In genomic region chr2:178098021-178098420, GRCm38 (mm10) we compare ENCODE assay signal across 9 mouse cellular contexts. TPM values are rescaled to one million over a fixed set of nuclear protein-coding genes. Genes with fewer than 3 reads are reported as not detected.
DNase-seq lines count a peak whose midpoint lies in the region; ATAC-seq and TF ChIP-seq lines count a peak whose summit lies in the region.
"Had no signal": no experiment of that assay in that cellular context is flagged by ENCODE, and none has a peak within 500 bp of the region (broad histone marks: within the 10 kb centered on the region; RNA-seq: fewer than 3 reads in every experiment).

No protein-coding gene starts in this region.

- DNase-seq in gastrocnemius, adult 2 months = peak; percentile 48
- DNase-seq in gastrocnemius, postnatal 14 days = no peak
- DNase-seq in B cell, adult 2 months = peak; percentile 55 to 57
- DNase-seq in adrenal gland, postnatal 36 days = peak; percentile 50 to 54
- peak; percentile 50 for DNase-seq in layer of hippocampus, adult 9-11 months
- DNase-seq in thymus, postnatal 4 days = peak; percentile 75

- peak; percentile 70 for TF ChIP-seq CTCF in gastrocnemius, adult 2 months (IDR thresholded peaks at IDR 0.05)
- TF ChIP-seq CTCF in embryonic fibroblast, embryonic 13.5 days (IDR thresholded peaks at IDR 0.05; ENCODE audit: borderline replicate concordance, insufficient read depth, low read length) = peak; percentile 47; the same call in 1 of the 2 replicates

- TF ChIP-seq POLR2A in embryonic fibroblast, embryonic 13.5 days (IDR thresholded peaks at IDR 0.05; ENCODE audit: low read depth, low read length) = no peak

- ATAC-seq in megakaryocyte progenitor cell, adult 5-6 weeks (replicated peaks; ENCODE audit: poor library complexity) = peak; percentile 94

- H3K4me1 ChIP-seq in embryonic fibroblast, embryonic 13.5 days (ENCODE audit: control insufficient read depth, insufficient read depth, low read length) = no peaks in the 10 kb centered on the region

- H3K4me3 ChIP-seq in gastrocnemius, adult 2 months = no peak overlapping the region
- H3K4me3 ChIP-seq in embryonic fibroblast, embryonic 13.5 days (ENCODE audit: insufficient read depth, low read length) = no peak overlapping the region
- H3K4me3 ChIP-seq: limb, embryonic 13.5 days had no signal

- intact Hi-C loops in gastrocnemius, adult 2 months (cut with DNase I) = no loop called here
- intact Hi-C loops in gastrocnemius, postnatal 14 days (cut with DNase I; ENCODE audit: low total_unique reads) = no loop called here

- no peak overlapping the region for H3K27ac ChIP-seq in gastrocnemius, adult 2 months
- H3K27ac ChIP-seq in embryonic fibroblast, embryonic 13.5 days (ENCODE audit: insufficient read depth, low read length) = no peak overlapping the region
- H3K27ac ChIP-seq: limb, embryonic 13.5 days had no signal

RNA-seq across cellular contexts. Expression of gene Zfp931, which starts 19.7 kb away (rescaled TPM):
- total RNA-seq in gastrocnemius, adult 2 months (2021) = 10 to 100 TPM in 1 of 2 experiments, 1 to 10 TPM in 1; 9.5 to 13.9 TPM
- total RNA-seq in gastrocnemius, postnatal 14 days (2021) = 1 to 10 TPM; 5.7 to 5.8 TPM
- 10 to 100 TPM; 23.4 to 34.6 TPM for total RNA-seq in adrenal gland, postnatal 36 days (2021)
- 6.9 and 7.8 TPM in 2 replicates for polyA plus RNA-seq in embryonic fibroblast, embryonic 13.5 days (2011; ENCODE audit: insufficient read length, low read depth, missing spikeins)
- total RNA-seq in megakaryocyte progenitor cell, adult 5-6 weeks (2015) = 14.6 and 15.5 TPM in 2 replicates
- total RNA-seq in megakaryocyte progenitor cell, adult 5-6 weeks (2017) = 14.3 and 16.4 TPM in 2 replicates

RNA-seq across cellular contexts. Expression of gene Phactr3, which starts 20.8 kb away (rescaled TPM):
- total RNA-seq in gastrocnemius, adult 2 months (2021) = under 1 TPM in 1 of 2 experiments, not detected in 1; 0.11 TPM
- under 1 TPM in 1 of 2 experiments, not detected in 1; 0.10 TPM for total RNA-seq in gastrocnemius, postnatal 14 days (2021)
- 1 to 10 TPM in 1 of 2 experiments, under 1 TPM in 1; 0.30 to 2.2 TPM for total RNA-seq in adrenal gland, postnatal 36 days (2021)
- polyA plus RNA-seq in embryonic fibroblast, embryonic 13.5 days (2011; ENCODE audit: insufficient read length, low read depth, missing spikeins) = not detected in 2 replicates
- 0.05 TPM in 1 of 2 replicates, not detected in the other for total RNA-seq in megakaryocyte progenitor cell, adult 5-6 weeks (2015)
- total RNA-seq in megakaryocyte progenitor cell, adult 5-6 weeks (2017) = not detected in 2 replicates
